Mouse (Mus musculus) megakaryocyte, embryonic 14.5 days (primary cell): ENCODE measurements around the gene Negr1.

ENCODE experiments used
- FLI1 ChIP-seq: IDR thresholded peaks from 2 replicates; pipeline ENCODE4 v1.6.1; 2012; ENCODE audit warnings: low read length, inconsistent platforms, mixed read lengths
- GATA1 ChIP-seq: IDR thresholded peaks from 3 replicates; pipeline ENCODE4 v1.6.1; 2012; ENCODE audit warnings: mixed read lengths, low read length, inconsistent platforms, borderline replicate concordance

DNA sequence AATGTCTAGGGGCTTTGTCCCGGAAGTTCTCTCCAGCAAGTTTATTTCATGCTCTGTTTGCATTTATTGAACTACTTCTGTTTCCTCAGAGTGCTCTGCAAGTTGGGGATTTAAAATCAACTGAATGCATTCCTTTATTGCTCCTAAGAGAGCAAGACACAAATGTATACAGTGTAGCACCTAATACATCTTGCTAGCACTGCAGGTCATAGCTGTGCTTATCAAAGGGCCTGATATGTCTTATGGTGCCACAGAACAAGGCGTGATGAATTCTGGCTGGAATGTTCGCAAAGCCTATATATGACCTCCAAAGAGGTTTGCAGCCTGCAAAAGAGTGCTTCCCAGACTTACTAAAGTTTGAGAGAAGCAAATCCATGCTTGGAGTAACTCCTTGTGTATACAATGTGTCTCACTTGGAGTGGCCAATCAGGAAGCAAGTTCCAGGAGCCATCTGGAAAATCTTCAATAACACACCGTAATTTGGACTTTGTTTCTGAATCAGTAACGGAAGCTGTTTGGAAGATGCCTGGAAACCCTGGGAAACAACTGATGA, 183.7 kb downstream of the Negr1 start:
- TF ChIP-seq GATA1 = no peak
- no peak for TF ChIP-seq FLI1
